Mouse (Mus musculus): ENCODE data around the gene Zfp36l2. TPM values are rescaled to one million over a fixed set of nuclear protein-coding genes. Genes with fewer than 3 reads are reported as not detected.

Zfp36l2 gene
- 24.1 TPM for polyA plus RNA-seq (2017; shearing (Covaris generic))

GRCm38 (mm10) chr17:84187727-84188373, at the start of gene Zfp36l2:
Gene Zfp36l2 (minus strand): TSS chr17:84187947.

Measured in inflammation-experienced regulatory T-cells, adult 16 weeks (primary cell).